Mouse (Mus musculus): ENCODE results near the gene Ppil3.

DNA sequence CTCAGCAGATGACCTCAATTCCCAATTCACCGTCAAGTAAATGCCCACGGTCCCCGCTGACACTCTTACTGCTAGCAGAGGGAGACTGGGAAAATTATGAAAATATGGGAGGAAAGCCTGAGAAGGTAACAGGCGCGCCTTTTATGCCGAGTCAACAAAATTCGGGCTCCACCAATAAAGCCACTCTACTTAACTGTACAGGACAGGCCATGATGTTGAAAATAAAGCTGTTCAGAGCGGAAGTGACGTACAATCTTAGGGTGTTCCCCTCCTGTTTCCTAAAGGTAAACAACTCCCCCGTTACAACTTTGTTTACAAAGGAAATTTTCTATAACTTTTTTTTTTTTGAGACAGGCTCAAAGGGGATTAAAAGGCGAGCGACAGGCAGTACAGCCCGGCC is 22.4 kb downstream of the Ppil3 start:
- TF ChIP-seq CTCF (IDR thresholded peaks at IDR 0.05; ENCODE audit: low read depth) (no peak), EP300 (optimal IDR thresholded peaks at IDR 0.05) (no peak)

Data from stomach, postnatal 0 days (tissue).